Mouse (Mus musculus): ENCODE measurements around the gene Irf1. TPM values are rescaled to one million over a fixed set of nuclear protein-coding genes. Genes with fewer than 3 reads are reported as not detected.

Irf1 gene
- total and polyA plus RNA-seq, 2 experiments from 2014 or later: 4.4 to 8.5 TPM

DNA sequence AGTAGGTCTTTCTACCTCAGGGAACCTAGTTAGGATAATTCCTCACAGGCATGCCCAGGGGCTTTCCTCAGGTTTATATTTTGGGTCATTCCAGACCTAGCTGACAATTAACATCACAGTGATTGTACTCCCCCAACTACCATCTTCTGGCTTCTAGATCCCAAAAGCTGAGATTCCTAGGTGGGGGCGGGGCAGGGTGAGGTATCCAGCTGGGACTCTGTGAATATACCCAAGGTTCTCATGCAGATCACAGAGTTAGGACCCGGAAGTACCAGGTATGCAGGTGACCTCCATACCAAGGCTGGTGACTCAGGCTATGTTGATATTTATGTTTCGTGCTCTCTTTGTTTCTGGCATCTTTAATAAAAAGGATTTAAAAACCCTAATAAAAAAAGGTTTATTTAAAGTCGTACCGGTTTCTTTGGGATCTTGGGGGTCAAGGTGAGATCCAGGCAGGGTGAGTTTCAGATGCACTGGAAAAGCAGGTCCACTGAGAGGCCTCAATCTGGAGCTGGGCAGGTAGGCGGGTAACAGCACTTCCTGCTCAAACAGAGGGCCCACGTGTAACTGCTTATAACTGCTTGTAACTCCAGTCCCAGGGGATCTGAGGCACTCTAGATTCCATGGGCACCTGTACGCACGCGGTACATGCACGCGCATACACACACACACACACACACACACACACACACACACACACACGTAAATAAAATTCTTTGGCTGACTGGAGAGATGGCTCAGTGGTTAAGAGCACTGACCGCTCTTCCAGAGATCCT is 34.9 kb downstream of the Irf1 start:
- TF ChIP-seq CTCF (IDR thresholded peaks at IDR 0.05; ENCODE audit: low read depth): no peak
- Histone ChIP-seq H3K9ac (replicated peaks; ENCODE audit: low read length) (no peak overlapping the region), H3K4me2 (ENCODE audit: low read depth, low read length) (no peak overlapping the region), H3K4me1 (ENCODE audit: insufficient read depth, low read length) (no peaks in the 10 kb centered on the region), H3K9me3 (ENCODE audit: low read length) (no peaks in the 10 kb centered on the region), H3K36me3 (ENCODE audit: insufficient read depth, low read length) (no peaks in the 10 kb centered on the region), H3K4me3 (ENCODE audit: low read length) (no peak overlapping the region), H3K27me3 (ENCODE audit: insufficient read depth, low read length) (no peaks in the 10 kb centered on the region), H3K27ac (no peak overlapping the region)
- ATAC-seq (no peak), DNase-seq (ENCODE audit: low spot score) (no peak)
- 86% methylated on average over 14 of the region's 14 CpGs for WGBS

DNA sequence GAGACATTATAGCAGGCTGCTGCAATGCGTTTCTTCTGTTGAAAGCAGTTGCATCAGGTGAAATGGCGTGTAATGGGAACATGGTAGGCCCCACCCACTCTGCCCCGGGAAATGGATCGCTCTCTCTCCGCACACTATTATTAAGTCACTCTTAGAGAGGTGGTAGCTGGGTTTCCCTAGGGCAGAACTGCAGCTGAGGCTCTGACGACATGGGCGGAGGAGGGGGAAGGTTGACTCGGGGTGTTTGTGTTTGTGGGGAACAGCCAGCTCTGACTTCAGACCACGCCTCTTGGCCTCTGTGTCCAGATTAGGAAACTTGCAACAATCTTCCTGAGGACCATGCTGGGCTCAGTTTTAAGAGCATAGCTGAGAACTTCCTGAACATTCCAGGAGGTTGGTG is 36.0 kb downstream of the Irf1 start:
- DNase-seq (ENCODE audit: low spot score): no peak
- TF ChIP-seq CTCF (IDR thresholded peaks at IDR 0.05; ENCODE audit: low read depth): no peak
- WGBS: 67% methylated on average over 9 of the region's 9 CpGs

DNA sequence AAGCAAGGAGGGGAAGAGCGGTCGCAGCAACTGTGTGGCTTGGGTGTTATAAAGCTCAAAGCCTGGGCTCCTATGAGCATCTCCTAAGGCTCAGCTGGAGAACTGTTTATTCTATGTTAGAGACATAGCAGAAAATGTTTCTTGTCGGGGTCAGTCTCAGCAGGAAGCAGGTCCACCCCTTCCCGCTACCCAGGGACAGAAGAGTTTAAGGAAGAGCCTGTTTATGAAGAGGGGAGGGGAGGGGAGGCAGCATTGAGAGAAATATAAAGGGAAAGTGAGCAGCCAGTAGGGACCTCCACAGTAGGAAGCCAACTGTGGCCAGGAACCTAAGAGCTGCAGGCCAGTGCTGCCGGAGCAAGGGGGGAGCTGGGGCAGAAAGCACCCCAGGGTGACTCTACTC is 39.5 kb downstream of the Irf1 start:
- Histone ChIP-seq H3K27me3 (ENCODE audit: insufficient read depth, low read length) (no peaks in the 10 kb centered on the region), H3K9ac (replicated peaks; ENCODE audit: low read length) (no peak overlapping the region), H3K4me3 (ENCODE audit: low read length) (no peak overlapping the region), H3K4me2 (ENCODE audit: low read depth, low read length) (no peak overlapping the region), H3K9me3 (ENCODE audit: low read length) (no peaks in the 10 kb centered on the region), H3K36me3 (ENCODE audit: insufficient read depth, low read length) (no peaks in the 10 kb centered on the region), H3K4me1 (ENCODE audit: insufficient read depth, low read length) (no peaks in the 10 kb centered on the region), H3K27ac (no peak overlapping the region)
- WGBS: 42% methylated on average over 5 of the region's 5 CpGs
- TF ChIP-seq CTCF (IDR thresholded peaks at IDR 0.05; ENCODE audit: low read depth): no peak
- no peak for ATAC-seq
- no peak for DNase-seq (ENCODE audit: low spot score)

More for the DNA sequence above, 36.0 kb downstream of the Irf1 start:
- H3K9ac ChIP-seq (replicated peaks; ENCODE audit: low read length): no peak overlapping the region
- no peak overlapping the region for H3K4me3 ChIP-seq (ENCODE audit: low read length)
- no peak overlapping the region for H3K4me2 ChIP-seq (ENCODE audit: low read depth, low read length)
- no peaks in the 10 kb centered on the region for H3K36me3 ChIP-seq (ENCODE audit: insufficient read depth, low read length)
- H3K27me3 ChIP-seq (ENCODE audit: insufficient read depth, low read length): no peaks in the 10 kb centered on the region
- ATAC-seq: no peak
- no peaks in the 10 kb centered on the region for H3K9me3 ChIP-seq (ENCODE audit: low read length)
- H3K27ac ChIP-seq: no peak overlapping the region
- no peaks in the 10 kb centered on the region for H3K4me1 ChIP-seq (ENCODE audit: insufficient read depth, low read length)

DNA sequence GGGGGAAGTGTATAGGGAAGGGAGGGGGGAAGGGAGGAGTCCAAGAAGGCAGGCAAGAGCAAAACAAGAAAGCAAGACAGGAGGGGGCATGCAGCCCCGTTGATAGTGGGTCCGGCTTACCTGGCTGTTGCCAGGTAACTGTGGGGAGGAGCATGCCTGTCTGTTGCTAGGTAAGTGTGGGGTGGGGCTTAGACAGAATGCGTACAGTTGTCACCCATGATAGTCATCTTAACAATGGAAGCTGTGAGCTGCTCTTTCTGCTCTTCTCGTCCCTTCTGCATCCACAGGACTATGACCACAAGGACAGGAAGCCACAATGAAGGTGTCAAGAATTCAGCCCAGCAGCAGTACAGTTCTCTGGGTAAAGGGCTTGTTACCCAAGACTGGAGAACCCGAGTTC is 40.3 kb downstream of the Irf1 start:
- Histone ChIP-seq H3K27me3 (ENCODE audit: insufficient read depth, low read length) (no peaks in the 10 kb centered on the region), H3K27ac (no peak overlapping the region), H3K36me3 (ENCODE audit: insufficient read depth, low read length) (no peaks in the 10 kb centered on the region), H3K4me1 (ENCODE audit: insufficient read depth, low read length) (no peaks in the 10 kb centered on the region), H3K4me2 (ENCODE audit: low read depth, low read length) (no peak overlapping the region), H3K4me3 (ENCODE audit: low read length) (no peak overlapping the region), H3K9ac (replicated peaks; ENCODE audit: low read length) (no peak overlapping the region), H3K9me3 (ENCODE audit: low read length) (no peaks in the 10 kb centered on the region)
- ATAC-seq (no peak), DNase-seq (ENCODE audit: low spot score) (no peak)
- 59% methylated on average over 5 of the region's 5 CpGs for WGBS
- TF ChIP-seq CTCF (IDR thresholded peaks at IDR 0.05; ENCODE audit: low read depth): no peak

DNA sequence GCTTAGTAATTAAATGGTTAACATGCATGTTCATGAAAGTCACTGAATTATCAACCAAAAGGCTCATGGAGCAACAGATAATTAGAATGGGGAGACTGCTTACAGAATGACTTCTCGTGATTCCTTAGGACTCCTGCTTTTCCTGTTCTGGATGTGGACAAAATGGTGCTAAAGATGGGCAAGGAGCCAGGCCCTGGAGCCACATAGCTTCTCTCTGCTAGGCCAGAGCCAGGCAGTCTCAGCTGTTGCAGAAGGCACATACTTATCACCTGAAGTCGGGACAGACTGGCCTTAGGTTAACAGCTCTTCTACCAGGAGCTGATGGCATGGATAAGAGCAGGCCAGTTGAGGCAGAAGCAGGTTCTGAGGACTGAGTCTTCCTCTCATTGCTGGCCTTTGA is 40.9 kb downstream of the Irf1 start:
- Histone ChIP-seq H3K36me3 (ENCODE audit: insufficient read depth, low read length) (no peaks in the 10 kb centered on the region), H3K27ac (no peak overlapping the region), H3K9ac (replicated peaks; ENCODE audit: low read length) (no peak overlapping the region), H3K27me3 (ENCODE audit: insufficient read depth, low read length) (no peaks in the 10 kb centered on the region), H3K9me3 (ENCODE audit: low read length) (no peaks in the 10 kb centered on the region), H3K4me3 (ENCODE audit: low read length) (no peak overlapping the region), H3K4me1 (ENCODE audit: insufficient read depth, low read length) (no peaks in the 10 kb centered on the region), H3K4me2 (ENCODE audit: low read depth, low read length) (no peak overlapping the region)
- TF ChIP-seq CTCF (IDR thresholded peaks at IDR 0.05; ENCODE audit: low read depth): no peak
- ATAC-seq (no peak), DNase-seq (ENCODE audit: low spot score) (no peak)
- 67% methylated on average over 2 of the region's 2 CpGs for WGBS

DNA sequence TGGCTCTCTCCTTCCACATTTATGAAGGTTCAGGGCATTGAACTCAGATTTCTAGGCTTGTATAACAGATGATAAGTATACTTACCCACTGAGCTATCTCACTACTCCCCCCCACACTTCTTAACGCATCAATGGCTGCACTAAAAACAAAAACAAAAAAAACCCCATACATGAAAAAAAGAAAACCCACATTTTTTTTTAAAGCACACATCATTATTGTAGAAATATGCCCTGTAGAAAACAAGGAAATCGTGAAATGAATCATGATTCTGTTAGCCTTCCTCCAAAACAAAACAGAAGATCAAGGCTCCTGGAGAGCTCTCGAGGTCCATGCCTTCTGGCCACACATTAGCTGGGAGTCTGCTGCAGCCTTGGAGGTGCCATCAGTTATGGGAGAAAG is 41.5 kb downstream of the Irf1 start:
- Histone ChIP-seq H3K9ac (replicated peaks; ENCODE audit: low read length) (no peak overlapping the region), H3K4me2 (ENCODE audit: low read depth, low read length) (no peak overlapping the region), H3K4me3 (ENCODE audit: low read length) (no peak overlapping the region), H3K27ac (no peak overlapping the region), H3K9me3 (ENCODE audit: low read length) (no peaks in the 10 kb centered on the region), H3K4me1 (ENCODE audit: insufficient read depth, low read length) (no peaks in the 10 kb centered on the region), H3K27me3 (ENCODE audit: insufficient read depth, low read length) (no peaks in the 10 kb centered on the region), H3K36me3 (ENCODE audit: insufficient read depth, low read length) (no peaks in the 10 kb centered on the region)
- DNase-seq (ENCODE audit: low spot score): no peak
- no peak for ATAC-seq
- no peak for TF ChIP-seq CTCF (IDR thresholded peaks at IDR 0.05; ENCODE audit: low read depth)
- 81% methylated on average over 3 of the region's 3 CpGs for WGBS

Data from hindbrain, postnatal 0 days (tissue).